Comparison of ENCODE assay signal across 8 mouse cellular contexts in the genomic region with DNA sequence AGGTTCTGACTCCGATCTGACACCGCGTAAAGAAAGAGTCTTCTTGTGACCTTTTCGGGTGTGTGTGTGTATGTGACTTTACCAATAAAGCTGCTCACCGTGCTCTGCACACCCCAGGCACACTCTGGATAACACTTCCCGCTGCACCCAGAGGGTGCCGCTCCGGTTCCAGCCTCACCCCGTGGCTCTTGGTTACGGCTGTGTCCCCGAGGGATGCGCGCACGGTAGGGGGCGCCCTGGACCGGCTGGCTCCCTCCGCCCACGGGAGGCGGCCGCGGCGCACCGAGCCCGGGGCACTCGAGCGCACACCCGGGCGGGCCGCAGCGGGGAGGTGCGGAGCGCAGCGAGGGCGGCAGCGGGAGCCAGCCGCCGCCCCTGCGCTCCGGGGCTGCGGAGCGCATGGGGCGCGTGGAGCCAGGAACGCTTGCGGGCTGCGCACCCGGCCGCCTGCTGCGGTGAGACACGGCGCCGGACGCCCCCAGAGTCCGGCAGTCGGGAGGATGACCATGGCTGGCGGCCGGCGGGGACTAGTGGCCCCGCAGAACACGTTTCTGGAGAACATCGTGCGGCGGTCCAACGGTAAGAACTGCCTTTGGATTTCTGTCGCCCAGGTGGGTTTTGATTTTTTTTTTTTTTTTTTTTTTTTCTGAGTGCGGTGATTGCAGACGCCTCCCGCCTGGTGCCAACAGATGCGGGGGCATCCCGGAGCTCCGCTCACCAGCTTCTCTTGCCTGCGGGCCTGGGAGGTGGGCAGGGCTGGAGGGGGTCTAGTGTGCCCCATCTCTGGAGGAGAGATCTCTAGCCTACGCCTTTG. TPM values are rescaled to one million over a fixed set of nuclear protein-coding genes. Genes with fewer than 3 reads are reported as not detected.
DNase-seq lines count a peak whose midpoint lies in the region; ATAC-seq and TF ChIP-seq lines count a peak whose summit lies in the region.

Kcnh1 (plus strand) TSS at position 267 of the 814 bp plus-strand sequence.

- TF ChIP-seq CTCF in lung, postnatal 0 days (IDR thresholded peaks at IDR 0.05), result peak; percentile 93

- H3K9ac ChIP-seq in hindbrain, embryonic 12.5 days, result peak within 1 kb of the TSS; percentile 61
- H3K9ac ChIP-seq in lung, postnatal 0 days (replicated peaks; ENCODE audit: low read depth), result no peak within 1 kb of the TSS

- DNase-seq in NIH3T3 (ENCODE audit: low read depth), result peak; percentile 47
- peak; percentile 92 for DNase-seq in cerebellum, adult 9-11 months
- peak; percentile 76 to 91 for DNase-seq in frontal cortex, postnatal 14 days (ENCODE audit: low spot score in 2 of 2)
- DNase-seq in layer of hippocampus, postnatal 14 days (ENCODE audit: low spot score in 2 of 2), result peak; percentile 92 to 94
- peak; percentile 88 for DNase-seq in lung, postnatal 0 days (ENCODE audit: low spot score)
- DNase-seq in retina, adult 2 months (ENCODE audit: low read depth, low spot score), result peak; percentile 38
- DNase-seq in thymus, postnatal 14 days, result peak; percentile 80

- peaks cover 40% of the 10 kb centered on the region for H3K27me3 ChIP-seq in hindbrain, embryonic 12.5 days
- peaks cover 20% of the 10 kb centered on the region for H3K27me3 ChIP-seq in lung, postnatal 0 days (replicated peaks; ENCODE audit: insufficient read depth, low read length)

- H3K4me2 ChIP-seq in hindbrain, embryonic 12.5 days (replicated peaks), result peak within 1 kb of the TSS; percentile 79
- peak within 1 kb of the TSS; percentile 71 for H3K4me2 ChIP-seq in lung, postnatal 0 days (replicated peaks; ENCODE audit: low read depth, low read length)

- peak within 1 kb of the TSS; percentile 46 for H3K4me3 ChIP-seq in hindbrain, embryonic 12.5 days
- H3K4me3 ChIP-seq in lung, postnatal 0 days (ENCODE audit: low read depth, low read length), result peak within 1 kb of the TSS; percentile 43

- no peak within 1 kb of the TSS for H3K27ac ChIP-seq in hindbrain, embryonic 12.5 days
- no peak within 1 kb of the TSS for H3K27ac ChIP-seq in lung, postnatal 0 days (ENCODE audit: low read length)

- WGBS in hindbrain, embryonic 12.5 days, result 1% methylated on average over 63 of the region's 73 CpGs
- WGBS in lung, postnatal 0 days, result 2% methylated on average over 70 of the region's 73 CpGs

- H3K9me3 ChIP-seq in hindbrain, embryonic 12.5 days (replicated peaks), result no peaks in the 10 kb centered on the region
- H3K9me3 ChIP-seq in lung, postnatal 0 days (ENCODE audit: low read length), result no peaks in the 10 kb centered on the region

- ATAC-seq in hindbrain, embryonic 12.5 days (ENCODE audit: low FRiP score), result peak; percentile 94
- ATAC-seq in lung, postnatal 0 days, result peak; percentile 95

- TF ChIP-seq EP300 in lung, postnatal 0 days (IDR thresholded peaks at IDR 0.05), result no peak

- peaks cover 3% of the 10 kb centered on the region; the same call in 1 of the 2 replicates for H3K4me1 ChIP-seq in hindbrain, embryonic 12.5 days
- no peaks in the 10 kb centered on the region for H3K4me1 ChIP-seq in lung, postnatal 0 days (ENCODE audit: insufficient read depth, low read depth, low read length)

- no peaks in the 10 kb centered on the region for H3K36me3 ChIP-seq in hindbrain, embryonic 12.5 days
- H3K36me3 ChIP-seq in lung, postnatal 0 days (ENCODE audit: insufficient read depth, low read length), result no peaks in the 10 kb centered on the region

RNA-seq across cellular contexts. Expression of gene Kcnh1, which starts in this region (rescaled TPM):
- 0.87 and 1.2 TPM in 2 replicates for polyA plus RNA-seq in hindbrain, embryonic 12.5 days (2016; fragmentation: Nextera tagmentation; extraction: Ambion mirVana)
- total RNA-seq in layer of hippocampus, postnatal 14 days (2021), result 10 to 100 TPM; 24.0 to 27.2 TPM
- polyA plus RNA-seq in lung, postnatal 0 days (2015; fragmentation: Nextera tagmentation; extraction: Ambion mirVana), result 3.4 and 4.4 TPM in 2 replicates

Comparison
In these comparisons a context has a peak if more than half of its experiments do, and no peak if none do; other contexts are left out.
1. DNase-seq: peak in every context shown above with its lines; median percentile 93 in layer of hippocampus, postnatal 14 days; 92 in cerebellum, adult 9-11 months; 88 in lung, postnatal 0 days; 84 in frontal cortex, postnatal 14 days; 80 in thymus, postnatal 14 days; 47 in NIH3T3; 38 in retina, adult 2 months.